Mouse (Mus musculus) neutrophil, adult 83 days (primary cell): ENCODE measurements around the gene Gm21897. TPM values are rescaled to one million over a fixed set of nuclear protein-coding genes. Genes with fewer than 3 reads are reported as not detected.

Source experiments
- total RNA-seq, 2 experiments: library from RNA; stranded (reverse); gene quantifications; one replicate each; pipeline ENCODE4 v1.2.4; 2023

The Gm21897 gene
- total RNA-seq: not detected

DNA sequence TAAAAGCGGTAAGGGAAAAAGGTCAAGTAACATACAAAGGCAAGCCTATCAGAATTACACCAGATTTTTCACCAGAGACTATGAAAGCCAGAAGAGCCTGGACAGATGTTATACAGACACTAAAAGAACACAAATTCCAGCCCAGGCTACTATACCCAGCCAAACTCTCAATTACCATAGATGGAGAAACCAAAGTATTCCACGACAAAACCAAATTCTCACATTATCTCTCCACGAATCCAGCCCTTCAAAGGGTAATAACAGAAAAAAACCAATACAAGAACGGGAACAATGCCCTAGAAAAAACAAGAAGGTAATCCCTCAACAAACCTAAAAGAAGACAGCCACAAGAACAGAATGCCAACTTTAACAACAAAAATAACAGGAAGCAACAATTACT, at the start of gene Gm21897:
Gene Gm21897 (plus strand): TSS at position 301 of the 400 bp plus-strand sequence.

